Mouse (Mus musculus): ENCODE data around the gene Tmem179b.
A peak's percentile ranks its signal among the peaks of the same experiment; 100 is the strongest.

GRCm38 (mm10) chr19:8722907-8723573, 51.2 kb downstream of the Tmem179b start, which contains the start of gene Slc3a2:
- TF ChIP-seq POLR2A (IDR thresholded peaks at IDR 0.05; ENCODE audit: insufficient read depth, low read depth, low read length) (peak; percentile 57; the same call in 1 of the 2 replicates), CTCF (IDR thresholded peaks at IDR 0.05; ENCODE audit: insufficient read depth, low read depth, low read length) (no peak)
